In the genomic region with DNA sequence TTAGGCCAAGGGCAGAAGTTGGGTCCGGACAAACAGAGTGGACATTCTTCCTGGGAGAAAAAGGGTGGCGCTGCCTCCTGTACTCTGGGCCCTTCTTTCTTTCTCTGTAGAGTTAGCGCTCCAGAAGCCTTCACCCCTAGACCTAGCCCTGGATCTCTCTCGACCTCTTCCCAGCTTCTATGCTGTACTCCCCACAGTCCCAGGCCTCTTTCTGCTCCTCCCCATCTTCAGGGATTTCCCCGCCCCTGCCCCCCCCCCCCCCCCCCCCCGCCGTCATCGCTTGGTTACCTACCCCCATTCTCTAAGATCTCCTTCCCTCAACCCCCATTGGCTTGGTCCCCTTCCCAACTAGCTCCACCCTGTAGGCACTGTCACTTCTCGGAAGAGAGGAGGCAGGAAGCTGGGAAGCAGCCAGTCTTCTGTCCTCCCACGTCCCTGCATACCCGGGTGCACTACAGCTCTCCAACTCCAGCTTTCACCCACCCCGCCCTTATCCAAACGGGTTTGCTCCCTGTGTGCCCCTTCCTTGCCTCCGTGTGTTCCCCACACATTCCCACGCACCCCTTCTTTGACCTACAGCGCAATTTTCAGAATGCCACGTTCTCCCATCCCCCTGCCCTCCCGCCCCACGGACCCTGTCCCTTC, we compare ENCODE assay signal across 8 mouse cellular contexts. TPM values are rescaled to one million over a fixed set of nuclear protein-coding genes. Genes with fewer than 3 reads are reported as not detected.
DNase-seq lines count a peak whose midpoint lies in the region; ATAC-seq and TF ChIP-seq lines count a peak whose summit lies in the region.

No protein-coding gene starts in this region.

- no peak for TF ChIP-seq CTCF in lung, embryonic 14.5 days (IDR thresholded peaks at IDR 0.05; ENCODE audit: low read depth)

- peak overlapping the region; percentile 81 for H3K4me2 ChIP-seq in lung, embryonic 14.5 days

- ATAC-seq in frontal cortex, adult (ENCODE audit: low TSS enrichment) = peak; percentile 92
- ATAC-seq in lung, embryonic 14.5 days (ENCODE audit: insufficient read depth) = peak; percentile 92

- H3K4me3 ChIP-seq in hindbrain, embryonic 10.5 days = peak overlapping the region; percentile 55
- peak overlapping the region; percentile 35 for H3K4me3 ChIP-seq in lung, embryonic 14.5 days (ENCODE audit: low read depth, low read length)

- no peaks in the 10 kb centered on the region for H3K36me3 ChIP-seq in hindbrain, embryonic 10.5 days
- no peaks in the 10 kb centered on the region for H3K36me3 ChIP-seq in lung, embryonic 14.5 days (ENCODE audit: insufficient read depth)

- peak; percentile 63 for DNase-seq in MEL-GATA-1-ER (ENCODE audit: extremely low read depth, low read depth)
- peak; percentile 65 for DNase-seq in cerebellum, adult 9-10 months
- peak; percentile 55 for DNase-seq in hindbrain, embryonic 10.5 days (ENCODE audit: low spot score)
- DNase-seq in layer of hippocampus, adult 9-11 months = peak; percentile 88
- DNase-seq in lung, embryonic 14.5 days = peak; percentile 88
- DNase-seq in ovary, postnatal 10 days (ENCODE audit: low spot score) = peak; percentile 48
- DNase-seq in T-cell, adult 2 months (ENCODE audit: low spot score) = no peak

- no peaks in the 10 kb centered on the region for H3K9me3 ChIP-seq in hindbrain, embryonic 10.5 days
- H3K9me3 ChIP-seq in lung, embryonic 14.5 days (ENCODE audit: low read depth, low read length) = no peaks in the 10 kb centered on the region

- no peaks in the 10 kb centered on the region for H3K27me3 ChIP-seq in hindbrain, embryonic 10.5 days (ENCODE audit: insufficient read depth, poor library complexity, severe bottlenecking)
- no peaks in the 10 kb centered on the region for H3K27me3 ChIP-seq in lung, embryonic 14.5 days (ENCODE audit: insufficient read depth, low read length)

- peak overlapping the region; percentile 81 for H3K27ac ChIP-seq in hindbrain, embryonic 10.5 days
- peak overlapping the region; percentile 92 for H3K27ac ChIP-seq in lung, embryonic 14.5 days (ENCODE audit: low read depth)

- WGBS in hindbrain, embryonic 10.5 days = 4% methylated on average over 15 of the region's 19 CpGs
- WGBS in lung, embryonic 14.5 days = 5% methylated on average over 15 of the region's 19 CpGs

- H3K4me1 ChIP-seq in hindbrain, embryonic 10.5 days (replicated peaks) = peaks cover 20% of the 10 kb centered on the region
- 0 out of 2 replicates have a peak, but pooled peaks cover 4% of the 10 kb centered on the region for H3K4me1 ChIP-seq in lung, embryonic 14.5 days (ENCODE audit: insufficient read depth)

- peak overlapping the region; percentile 42 for H3K9ac ChIP-seq in lung, embryonic 14.5 days

RNA-seq across cellular contexts. Expression of gene B4galnt4, which starts 13.2 kb away (rescaled TPM):
- polyA plus RNA-seq in hindbrain, embryonic 10.5 days (2016; fragmentation: Nextera tagmentation; extraction: Ambion mirVana) = 26.4 and 35.1 TPM in 2 replicates
- 5.6 and 7.1 TPM in 2 replicates for polyA plus RNA-seq in lung, embryonic 14.5 days (2014; fragmentation: Nextera tagmentation; extraction: Ambion mirVana)

RNA-seq across cellular contexts. Expression of gene Gm17387, which starts 18.8 kb away (rescaled TPM):
- not detected in 2 replicates for polyA plus RNA-seq in hindbrain, embryonic 10.5 days (2016; fragmentation: Nextera tagmentation; extraction: Ambion mirVana)
- polyA plus RNA-seq in lung, embryonic 14.5 days (2014; fragmentation: Nextera tagmentation; extraction: Ambion mirVana) = not detected in 2 replicates

RNA-seq across cellular contexts. Expression of gene Ifitm6, which starts 30.0 kb away (rescaled TPM):
- polyA plus RNA-seq in hindbrain, embryonic 10.5 days (2016; fragmentation: Nextera tagmentation; extraction: Ambion mirVana) = not detected in 2 replicates
- polyA plus RNA-seq in lung, embryonic 14.5 days (2014; fragmentation: Nextera tagmentation; extraction: Ambion mirVana) = 0.49 and 1.1 TPM in 2 replicates

RNA-seq across cellular contexts. Expression of gene Pkp3, which starts 30.3 kb away (rescaled TPM):
- polyA plus RNA-seq in hindbrain, embryonic 10.5 days (2016; fragmentation: Nextera tagmentation; extraction: Ambion mirVana) = 5.1 and 5.2 TPM in 2 replicates
- 7.5 and 8.7 TPM in 2 replicates for polyA plus RNA-seq in lung, embryonic 14.5 days (2014; fragmentation: Nextera tagmentation; extraction: Ambion mirVana)

RNA-seq across cellular contexts. Expression of gene Ifitm3, which starts 37.1 kb away (rescaled TPM):
- polyA plus RNA-seq in hindbrain, embryonic 10.5 days (2016; fragmentation: Nextera tagmentation; extraction: Ambion mirVana) = 21.0 and 23.9 TPM in 2 replicates
- polyA plus RNA-seq in lung, embryonic 14.5 days (2014; fragmentation: Nextera tagmentation; extraction: Ambion mirVana) = 164 and 183 TPM in 2 replicates
